Comparison of ENCODE assay signal across 10 mouse cellular contexts in genomic region chr1:187100624-187101023, GRCm38 (mm10).
"Had no signal": no experiment of that assay in that cellular context is flagged by ENCODE, and none has a peak within 500 bp of the region (broad histone marks: within the 10 kb centered on the region; RNA-seq: fewer than 3 reads in every experiment).

No protein-coding gene starts in this region.

- DNase-seq: kidney, adult 11 months; kidney, adult 8-10 months; kidney, postnatal 10 days; kidney, postnatal 36 days; liver, embryonic 13.5 days; lung, adult 2 months; midbrain, embryonic 14.5 days; spleen, adult 18-20 months; thymus, adult 18-20 months; thymus, postnatal 36 days had no signal
